Comparison of ENCODE assay signal across 30 mouse cellular contexts in genomic region chr7:97777191-97777590, GRCm38 (mm10). TPM values are rescaled to one million over a fixed set of nuclear protein-coding genes. Genes with fewer than 3 reads are reported as not detected.
A peak's percentile ranks its signal among the peaks of the same experiment; 100 is the strongest.
DNase-seq lines count a peak whose midpoint lies in the region; ATAC-seq and TF ChIP-seq lines count a peak whose summit lies in the region.
"Had no signal": no experiment of that assay in that cellular context is flagged by ENCODE, and none has a peak within 500 bp of the region (broad histone marks: within the 10 kb centered on the region; RNA-seq: fewer than 3 reads in every experiment).

No protein-coding gene starts in this region.

- H3K4me1 ChIP-seq in thymus, adult 2 months (replicated peaks; ENCODE audit: control insufficient read depth, insufficient read depth, low read length), result no peaks in the 10 kb centered on the region
- no peaks in the 10 kb centered on the region for H3K4me1 ChIP-seq in midbrain, embryonic 14.5 days (ENCODE audit: control insufficient read depth, insufficient read depth, low read length)
- H3K4me1 ChIP-seq: embryonic facial prominence, embryonic 10.5 days; embryonic facial prominence, embryonic 13.5 days; forebrain, embryonic 15.5 days; heart, embryonic 12.5 days; heart, embryonic 15.5 days; hindbrain, embryonic 10.5 days; hindbrain, embryonic 13.5 days had no signal

- no peaks in the 10 kb centered on the region for H3K9me3 ChIP-seq in midbrain, embryonic 14.5 days (ENCODE audit: control insufficient read depth, low read length)
- H3K9me3 ChIP-seq: embryonic facial prominence, embryonic 10.5 days; forebrain, embryonic 12.5 days; forebrain, embryonic 15.5 days; hindbrain, embryonic 10.5 days had no signal

- 56% methylated on average over 4 of the region's 4 CpGs for WGBS in thymus, adult 2 months
- WGBS in midbrain, embryonic 14.5 days, result 92% methylated on average over 4 of the region's 4 CpGs

- ATAC-seq in megakaryocyte progenitor cell, adult 5-6 weeks (replicated peaks; ENCODE audit: poor library complexity), result peak; percentile 37; the same call in 1 of the 2 replicates
- no peak for ATAC-seq in midbrain, embryonic 14.5 days (ENCODE audit: low FRiP score, low TSS enrichment)
- ATAC-seq: CD4-positive, CD25-positive, alpha-beta regulatory T cell, adult 4 months; forebrain, embryonic 15.5 days; hindbrain, embryonic 16.5 days had no signal

- no peak overlapping the region for H3K4me2 ChIP-seq in midbrain, embryonic 14.5 days (ENCODE audit: low read length)
- H3K4me2 ChIP-seq: embryonic facial prominence, embryonic 13.5 days; forebrain, embryonic 12.5 days; forebrain, embryonic 15.5 days; heart, embryonic 12.5 days; heart, embryonic 15.5 days; hindbrain, embryonic 13.5 days had no signal

- DNase-seq in thymus, adult 2 months, result peak; percentile 21
- no peak for DNase-seq in thymus, postnatal 25 days
- DNase-seq in 3134 (ENCODE audit: extremely low read depth, insufficient read length, low spot score), result peak; percentile 62
- peak; percentile 63 for DNase-seq in 416B (ENCODE audit: low read depth)
- DNase-seq in midbrain, embryonic 14.5 days, result no peak
- no peak for DNase-seq in cerebellum, postnatal 25 days
- no peak for DNase-seq in kidney, adult 9 months
- DNase-seq: adrenal gland, adult 2 months; adrenal gland, postnatal 14 days; B cell, adult 2 months; cerebellum, adult 11 months; cerebellum, adult 2 months; cerebellum, adult 9-11 months; cerebellum, postnatal 36 days; embryo, embryonic 11 days; gastrocnemius, postnatal 25 days; heart, postnatal 10 days; heart, postnatal 36 days had no signal

- H3K36me3 ChIP-seq in thymus, adult 2 months (ENCODE audit: control insufficient read depth, insufficient read depth, low read length), result no peaks in the 10 kb centered on the region
- no peaks in the 10 kb centered on the region for H3K36me3 ChIP-seq in midbrain, embryonic 14.5 days (ENCODE audit: control insufficient read depth, insufficient read depth, low read length)
- H3K36me3 ChIP-seq: embryonic facial prominence, embryonic 10.5 days; embryonic facial prominence, embryonic 13.5 days; forebrain, embryonic 12.5 days; forebrain, embryonic 15.5 days; heart, embryonic 12.5 days; heart, embryonic 15.5 days; hindbrain, embryonic 10.5 days; hindbrain, embryonic 13.5 days had no signal

- TF ChIP-seq CTCF in thymus, adult 2 months (IDR thresholded peaks at IDR 0.05; ENCODE audit: borderline replicate concordance, control insufficient read depth, extremely low read depth, insufficient read depth, low read length, poor library complexity), result no peak

- TF ChIP-seq POLR2A in thymus, adult 2 months (IDR thresholded peaks at IDR 0.05; ENCODE audit: control insufficient read depth, extremely low read depth, insufficient read depth, low read length, poor library complexity), result no peak

- H3K9ac ChIP-seq in midbrain, embryonic 14.5 days (replicated peaks; ENCODE audit: low read length), result no peak overlapping the region
- H3K9ac ChIP-seq: embryonic facial prominence, embryonic 13.5 days; forebrain, embryonic 12.5 days; forebrain, embryonic 15.5 days; heart, embryonic 12.5 days; heart, embryonic 15.5 days; hindbrain, embryonic 13.5 days had no signal

- no peaks in the 10 kb centered on the region for H3K27me3 ChIP-seq in thymus, adult 2 months (ENCODE audit: control insufficient read depth, insufficient read depth, low read length)
- no peaks in the 10 kb centered on the region for H3K27me3 ChIP-seq in midbrain, embryonic 14.5 days (ENCODE audit: control insufficient read depth, insufficient read depth, low read length)
- H3K27me3 ChIP-seq: embryonic facial prominence, embryonic 13.5 days; forebrain, embryonic 15.5 days; heart, embryonic 12.5 days; heart, embryonic 15.5 days; hindbrain, embryonic 13.5 days had no signal

- H3K27ac ChIP-seq in thymus, adult 2 months (ENCODE audit: control insufficient read depth, insufficient read depth, low read length), result no peak overlapping the region
- no peak overlapping the region for H3K27ac ChIP-seq in midbrain, embryonic 14.5 days (replicated peaks; ENCODE audit: low read depth, low read length)
- H3K27ac ChIP-seq: embryonic facial prominence, embryonic 10.5 days; embryonic facial prominence, embryonic 13.5 days; forebrain, embryonic 12.5 days; forebrain, embryonic 15.5 days; heart, embryonic 15.5 days; hindbrain, embryonic 10.5 days; hindbrain, embryonic 13.5 days had no signal

- H3K4me3 ChIP-seq in thymus, adult 2 months (ENCODE audit: control insufficient read depth, insufficient read depth, low read length), result no peak overlapping the region
- no peak overlapping the region for H3K4me3 ChIP-seq in midbrain, embryonic 14.5 days (replicated peaks; ENCODE audit: low read depth, low read length)
- H3K4me3 ChIP-seq: embryonic facial prominence, embryonic 10.5 days; embryonic facial prominence, embryonic 13.5 days; erythroblast, embryonic 14.5 days; forebrain, embryonic 12.5 days; forebrain, embryonic 15.5 days; heart, embryonic 12.5 days; heart, embryonic 15.5 days; hindbrain, embryonic 10.5 days; hindbrain, embryonic 13.5 days had no signal

RNA-seq across cellular contexts. Expression of gene Pak1, which starts 11.2 kb away (rescaled TPM):
- polyA plus RNA-seq in thymus, adult 2 months (2012; rRNA removed), result 11.4 and 11.8 TPM in 2 replicates
- 41.0 and 51.5 TPM in 2 replicates for total RNA-seq in megakaryocyte progenitor cell, adult 5-6 weeks (2015)
- total RNA-seq in megakaryocyte progenitor cell, adult 5-6 weeks (2017), result 48.3 and 51.7 TPM in 2 replicates
- polyA plus RNA-seq in midbrain, embryonic 14.5 days (2014; fragmentation: Nextera tagmentation; extraction: Ambion mirVana), result 117 and 171 TPM in 2 replicates

RNA-seq across cellular contexts. Expression of gene Aqp11, which starts 39.1 kb away (rescaled TPM):
- 277 and 395 TPM in 2 replicates for polyA plus RNA-seq in thymus, adult 2 months (2012; rRNA removed)
- 4.1 and 4.3 TPM in 2 replicates for total RNA-seq in megakaryocyte progenitor cell, adult 5-6 weeks (2015)
- 2.9 and 3.9 TPM in 2 replicates for total RNA-seq in megakaryocyte progenitor cell, adult 5-6 weeks (2017)
- polyA plus RNA-seq in midbrain, embryonic 14.5 days (2014; fragmentation: Nextera tagmentation; extraction: Ambion mirVana), result 17.2 and 18.5 TPM in 2 replicates

Comparison
In these comparisons a context has a peak if more than half of its experiments do, and no peak if none do; other contexts are left out.
1. DNase-seq: peak in thymus, adult 2 months (single experiment), 3134 (single experiment) and 416B (single experiment); none in thymus, postnatal 25 days (single experiment), midbrain, embryonic 14.5 days (single experiment), cerebellum, postnatal 25 days (0 of 2) and kidney, adult 9 months (single experiment).
2. RNA of gene Aqp11, which starts 39.1 kb away (polyA plus RNA-seq): 277 to 395 TPM in thymus, adult 2 months; 17.2 to 18.5 TPM in midbrain, embryonic 14.5 days; every median in the first group is over 10 times any median in the second.